Mouse (Mus musculus) thymus, postnatal 0 days (tissue): ENCODE data around the gene Itpr1. TPM values are rescaled to one million over a fixed set of nuclear protein-coding genes. Genes with fewer than 3 reads are reported as not detected.
A peak's percentile ranks its signal among the peaks of the same experiment; 100 is the strongest.

ENCODE experiments used
- DNase-seq: peaks from one replicate; pipeline ENCODE4 v3.0.0-alpha.2; 2015; ENCODE audit warnings: low spot score
- polyA plus RNA-seq: library from polyadenylated mRNA; unstranded; fragments of >200 nt; fragmentation: Nextera tagmentation; extraction: Ambion mirVana; gene quantifications from 2 replicates; pipeline ENCODE4 v1.2.1, GENCODE M21; 2015

Itpr1 gene
- polyA plus RNA-seq, 1 experiment from 2014 or later, result 18.0 TPM

- no peak for DNase-seq
These were observed 26.2 kb downstream of the Itpr1 start for GRCm38 (mm10) chr6:108239056-108239455.

GRCm38 (mm10) chr6:108240004-108240403 lies 27.1 kb downstream of the Itpr1 start:
- no peak for DNase-seq

- no peak for DNase-seq
These were observed 27.9 kb downstream of the Itpr1 start for GRCm38 (mm10) chr6:108240754-108241153.

- no peak for DNase-seq
These were observed 31.7 kb downstream of the Itpr1 start for GRCm38 (mm10) chr6:108244571-108244970.

- no peak for DNase-seq
These were observed 33.6 kb downstream of the Itpr1 start for GRCm38 (mm10) chr6:108246369-108247085.

- DNase-seq, result no peak
These were observed 34.3 kb downstream of the Itpr1 start for GRCm38 (mm10) chr6:108247211-108247610.

- DNase-seq, result no peak
These were observed 35.6 kb downstream of the Itpr1 start for GRCm38 (mm10) chr6:108248519-108248918.

- DNase-seq, result no peak
These were observed 36.4 kb downstream of the Itpr1 start for GRCm38 (mm10) chr6:108249031-108249917.

GRCm38 (mm10) chr6:108249918-108250225 lies 37.0 kb downstream of the Itpr1 start:
- DNase-seq, result no peak

GRCm38 (mm10) chr6:108250416-108250815 lies 37.5 kb downstream of the Itpr1 start:
- DNase-seq, result no peak

GRCm38 (mm10) chr6:108252565-108253360 lies 39.9 kb downstream of the Itpr1 start:
- no peak for DNase-seq

GRCm38 (mm10) chr6:108254132-108255064 lies 41.5 kb downstream of the Itpr1 start:
- no peak for DNase-seq

GRCm38 (mm10) chr6:108255880-108256279 lies 43.0 kb downstream of the Itpr1 start:
- no peak for DNase-seq

GRCm38 (mm10) chr6:108257225-108257624 lies 44.3 kb downstream of the Itpr1 start:
- no peak for DNase-seq

- no peak for DNase-seq
These were observed 45.7 kb downstream of the Itpr1 start for GRCm38 (mm10) chr6:108258631-108259030.

- DNase-seq, result peak; percentile 54
These were observed 46.8 kb downstream of the Itpr1 start for GRCm38 (mm10) chr6:108259671-108260070.

GRCm38 (mm10) chr6:108261506-108261905 lies 48.6 kb downstream of the Itpr1 start:
- DNase-seq, result no peak

- DNase-seq, result no peak
These were observed 51.3 kb downstream of the Itpr1 start for GRCm38 (mm10) chr6:108264164-108264563.

GRCm38 (mm10) chr6:108273451-108273850 lies 60.6 kb downstream of the Itpr1 start:
- DNase-seq, result no peak

GRCm38 (mm10) chr6:108274364-108275084 lies 61.6 kb downstream of the Itpr1 start:
- no peak for DNase-seq
